Mouse (Mus musculus) right cerebral cortex, postnatal 14 days (tissue): ENCODE data around the gene Gp9.
A peak's percentile ranks its signal among the peaks of the same experiment; 100 is the strongest.

Experiments used
- DNase-seq: peaks from one replicate; pipeline ENCODE4 v3.0.0; 2022

Gp9 gene

GRCm38 (mm10) chr6:87810713-87811669, 33.1 kb downstream of the Gp9 start:
- DNase-seq: peak; percentile 44

- DNase-seq: peak; percentile 88
These were observed 33.9 kb downstream of the Gp9 start, which contains the start of gene Rab43 for GRCm38 (mm10) chr6:87811675-87812338. Gene Rab43, minus strand, starts transcription at chr6:87812164.

DNA sequence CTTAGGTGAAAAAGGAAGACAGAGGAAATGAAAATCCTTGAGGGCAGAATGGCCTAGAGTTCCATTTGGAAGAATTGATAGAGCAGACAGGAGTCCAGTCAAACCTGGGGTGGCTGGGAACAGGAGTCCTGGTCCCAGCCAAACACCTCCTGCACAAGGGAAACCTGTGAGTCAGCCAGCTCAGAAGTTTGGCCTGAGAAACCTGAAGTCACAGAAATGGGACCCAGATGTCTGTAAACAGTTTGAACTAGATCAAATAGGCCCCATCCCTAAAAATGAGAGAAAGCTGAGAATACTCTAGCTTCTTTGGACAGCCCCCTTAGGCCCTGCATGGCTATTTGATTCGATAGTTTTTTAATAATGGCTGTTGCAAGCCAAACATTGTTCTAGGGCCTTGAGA, 34.8 kb downstream of the Gp9 start:
- no peak for DNase-seq

DNA sequence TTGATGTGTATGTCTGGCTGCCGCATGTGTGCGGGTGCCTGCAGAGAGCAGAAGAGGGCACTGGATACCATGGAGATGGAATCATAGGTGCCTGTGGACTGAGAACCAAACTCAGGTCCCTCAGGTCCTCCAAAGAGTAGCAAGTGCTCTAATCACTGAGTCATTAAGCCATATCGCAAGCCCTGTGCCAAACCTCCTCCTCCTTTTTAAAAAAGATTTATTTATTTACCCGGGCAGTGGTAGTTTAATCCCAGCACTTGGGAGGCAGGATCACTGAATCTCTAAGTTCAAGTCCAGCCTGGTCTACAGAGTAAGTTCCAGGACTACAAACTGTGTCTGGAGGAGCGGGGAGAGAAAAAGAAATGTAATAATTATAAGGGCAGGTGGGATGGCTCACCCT, 36.6 kb downstream of the Gp9 start:
- DNase-seq: no peak

DNA sequence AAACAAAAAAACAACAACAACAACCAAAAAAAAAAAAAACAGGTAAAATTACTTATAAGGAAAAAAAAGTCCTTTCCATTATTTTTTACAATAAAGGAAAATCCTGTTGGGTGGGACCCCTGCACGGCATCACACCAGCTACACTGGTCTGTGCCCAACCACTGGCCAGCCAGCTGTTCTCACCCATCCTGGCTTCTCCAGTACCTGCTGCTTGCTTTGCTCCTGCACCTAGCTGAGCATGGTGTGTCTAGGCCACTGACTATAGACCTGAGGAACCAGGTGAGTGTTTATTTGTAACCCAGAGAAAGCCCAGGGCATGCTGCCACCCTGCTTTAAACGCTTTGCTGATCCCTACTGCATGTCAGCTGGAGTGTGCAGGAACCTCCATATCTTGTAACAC, 42.5 kb downstream of the Gp9 start:
- DNase-seq: no peak
